Mouse (Mus musculus): ENCODE results near the gene Pm20d1. TPM values are rescaled to one million over a fixed set of nuclear protein-coding genes. Genes with fewer than 3 reads are reported as not detected.
A peak's percentile ranks its signal among the peaks of the same experiment; 100 is the strongest.

Gene Pm20d1
- total RNA-seq (2021): 1 to 10 TPM in 1 of 2 experiments, under 1 TPM in 1; 0.67 to 1.1 TPM
- long read RNA-seq, experiment 1, full-length matches to known transcripts: 4 of 5 reads
- long read RNA-seq, experiment 1, partial matches to known transcripts: 0 of 5 reads
- long read RNA-seq, experiment 1, other reads (novel, unspliced or antisense): 1 of 5 reads
- long read RNA-seq, experiment 2, full-length matches to known transcripts: 7 of 9 reads
- long read RNA-seq, experiment 2, partial matches to known transcripts: 0 of 9 reads
- long read RNA-seq, experiment 2, other reads (novel, unspliced or antisense): 2 of 9 reads

GRCm38 (mm10) chr1:131797202-131797909, at the start of gene Pm20d1:
Pm20d1 (plus strand) TSS chr1:131797381.
- DNase-seq (ENCODE audit: low spot score in 2 of 2): peak in 1 of 2 experiments; percentile 16

- no peak for DNase-seq (ENCODE audit: low spot score in 2 of 2)
These were observed 49.4 kb upstream of the Pm20d1 start for GRCm38 (mm10) chr1:131747761-131748160.

- no peak for DNase-seq (ENCODE audit: low spot score in 2 of 2)
These were observed 48.5 kb upstream of the Pm20d1 start for GRCm38 (mm10) chr1:131748636-131749035.

- no peak for DNase-seq (ENCODE audit: low spot score in 2 of 2)
These were observed 47.3 kb upstream of the Pm20d1 start for GRCm38 (mm10) chr1:131749706-131750545.

GRCm38 (mm10) chr1:131751181-131751890, 45.8 kb upstream of the Pm20d1 start:
- DNase-seq (ENCODE audit: low spot score in 2 of 2): no peak

GRCm38 (mm10) chr1:131751891-131752311, 45.3 kb upstream of the Pm20d1 start:
- DNase-seq (ENCODE audit: low spot score in 2 of 2): peak in 1 of 2 experiments; percentile 21

GRCm38 (mm10) chr1:131754212-131754829, 42.9 kb upstream of the Pm20d1 start:
- DNase-seq (ENCODE audit: low spot score in 2 of 2): no peak

GRCm38 (mm10) chr1:131754916-131755315, 42.3 kb upstream of the Pm20d1 start:
- DNase-seq (ENCODE audit: low spot score in 2 of 2): no peak

- no peak for DNase-seq (ENCODE audit: low spot score in 2 of 2)
These were observed 40.0 kb upstream of the Pm20d1 start for GRCm38 (mm10) chr1:131757211-131757610.

- DNase-seq (ENCODE audit: low spot score in 2 of 2): no peak
These were observed 38.4 kb upstream of the Pm20d1 start for GRCm38 (mm10) chr1:131758796-131759195.

- DNase-seq (ENCODE audit: low spot score in 2 of 2): no peak
These were observed 37.3 kb upstream of the Pm20d1 start for GRCm38 (mm10) chr1:131759667-131760427.

GRCm38 (mm10) chr1:131760428-131760820, 36.8 kb upstream of the Pm20d1 start:
- DNase-seq (ENCODE audit: low spot score in 2 of 2): no peak

GRCm38 (mm10) chr1:131761079-131761831, 35.9 kb upstream of the Pm20d1 start:
- no peak for DNase-seq (ENCODE audit: low spot score in 2 of 2)

- DNase-seq (ENCODE audit: low spot score in 2 of 2): no peak
These were observed 33.5 kb upstream of the Pm20d1 start for GRCm38 (mm10) chr1:131763683-131764082.

GRCm38 (mm10) chr1:131764581-131765338, 32.4 kb upstream of the Pm20d1 start:
- no peak for DNase-seq (ENCODE audit: low spot score in 2 of 2)

- DNase-seq (ENCODE audit: low spot score in 2 of 2): peak; percentile 86
These were observed 31.7 kb upstream of the Pm20d1 start for GRCm38 (mm10) chr1:131765357-131766001.

GRCm38 (mm10) chr1:131769296-131769695, 27.9 kb upstream of the Pm20d1 start:
- DNase-seq (ENCODE audit: low spot score in 2 of 2): no peak

- DNase-seq (ENCODE audit: low spot score in 2 of 2): peak; percentile 80 to 93
These were observed 26.5 kb upstream of the Pm20d1 start for GRCm38 (mm10) chr1:131770656-131771055.
